Mouse (Mus musculus) cerebral cortex, adult 2 months (tissue): ENCODE measurements around the gene Map3k14.

ENCODE experiments used
- WGBS: fragments of 180-500 bp; shearing (Covaris S2); methylation state at CpG from one replicate; pipeline ENCODE4 v1.1.7; 2018; 5-methylcytosine and 5-hydroxymethylcytosine counted together

Map3k14 gene

DNA sequence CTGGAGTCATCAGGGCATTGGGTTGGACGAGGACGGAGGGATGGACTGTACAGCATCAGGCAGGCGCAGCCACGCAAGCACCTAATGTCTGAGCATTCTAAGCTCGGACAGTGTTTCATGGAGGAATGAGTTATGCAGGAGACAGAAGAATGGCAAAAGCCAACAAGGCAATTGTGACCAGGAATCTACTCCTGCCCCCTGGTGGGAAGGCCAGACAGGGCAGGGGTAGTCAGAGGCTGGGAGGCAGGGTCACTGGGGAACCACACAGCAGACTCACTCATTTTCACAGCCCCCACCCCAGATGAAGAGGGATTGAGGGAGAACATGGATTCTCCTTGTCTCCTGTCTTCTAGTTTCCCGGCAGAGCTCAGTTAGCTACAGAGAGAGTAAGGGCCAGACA, 4.7 kb upstream of the Map3k14 start:
- 78% methylated on average over 6 of the region's 6 CpGs for WGBS

DNA sequence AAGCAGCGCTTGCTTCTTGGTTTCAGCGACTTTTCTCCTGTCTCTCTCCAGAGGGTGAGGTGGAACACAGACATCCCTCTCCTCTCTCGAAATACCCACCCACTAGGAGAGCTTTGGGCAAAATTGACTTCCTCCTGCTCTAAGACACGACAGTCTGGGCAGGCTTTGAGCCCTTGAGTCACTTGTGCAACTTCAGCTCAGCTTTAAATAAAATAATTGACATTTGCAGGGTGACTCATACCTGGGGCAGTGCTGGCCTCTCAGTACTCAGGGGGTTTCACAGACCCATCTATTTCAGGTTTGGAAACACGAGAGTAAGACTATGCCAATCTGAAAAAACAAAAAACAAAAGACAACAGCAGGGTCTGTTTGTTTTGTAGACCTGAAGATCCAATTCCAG, 2.2 kb upstream of the Map3k14 start:
- WGBS = 60% methylated on average over 5 of the region's 5 CpGs

DNA sequence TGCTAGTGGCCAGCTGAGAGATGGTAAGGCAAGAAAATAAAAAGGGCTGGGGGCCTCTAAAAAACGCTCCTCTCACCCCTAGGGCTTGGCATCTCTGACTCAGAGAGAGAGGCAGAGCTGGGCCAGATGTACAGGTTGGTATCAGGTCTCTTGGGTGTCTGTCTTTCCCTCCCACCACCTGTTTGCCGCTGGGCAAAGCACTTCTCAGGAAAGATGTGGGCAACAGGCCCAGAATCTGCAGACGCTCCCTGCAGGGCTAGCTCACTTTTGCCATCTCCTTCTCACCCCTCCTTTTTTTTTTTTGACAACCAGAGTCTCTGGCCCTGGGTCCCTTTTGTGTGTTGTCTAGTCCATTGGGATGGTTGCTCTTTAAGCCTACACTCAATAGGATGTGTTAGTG, 1.6 kb upstream of the Map3k14 start:
- 51% methylated on average over 3 of the region's 3 CpGs for WGBS

DNA sequence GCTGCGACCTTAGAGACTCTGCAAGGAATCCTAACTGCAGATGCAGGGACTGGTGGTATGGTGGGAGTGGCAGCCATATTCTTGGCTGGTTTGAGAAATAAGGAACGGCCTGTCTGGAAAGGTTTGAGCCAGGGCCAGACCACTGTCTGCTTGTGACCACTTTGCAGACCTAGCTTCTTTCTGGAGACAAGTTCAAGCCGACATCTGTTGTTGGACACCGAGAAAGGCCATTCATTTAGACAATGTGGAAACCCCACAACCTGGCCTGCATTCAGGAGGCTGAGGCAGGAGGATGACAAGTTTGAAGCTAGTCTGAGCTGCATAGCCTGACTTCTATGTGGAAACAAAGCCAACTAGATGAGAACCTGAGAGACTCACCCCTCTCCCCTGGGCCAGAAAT, 1.1 kb upstream of the Map3k14 start:
- WGBS = 75% methylated on average over 4 of the region's 4 CpGs

DNA sequence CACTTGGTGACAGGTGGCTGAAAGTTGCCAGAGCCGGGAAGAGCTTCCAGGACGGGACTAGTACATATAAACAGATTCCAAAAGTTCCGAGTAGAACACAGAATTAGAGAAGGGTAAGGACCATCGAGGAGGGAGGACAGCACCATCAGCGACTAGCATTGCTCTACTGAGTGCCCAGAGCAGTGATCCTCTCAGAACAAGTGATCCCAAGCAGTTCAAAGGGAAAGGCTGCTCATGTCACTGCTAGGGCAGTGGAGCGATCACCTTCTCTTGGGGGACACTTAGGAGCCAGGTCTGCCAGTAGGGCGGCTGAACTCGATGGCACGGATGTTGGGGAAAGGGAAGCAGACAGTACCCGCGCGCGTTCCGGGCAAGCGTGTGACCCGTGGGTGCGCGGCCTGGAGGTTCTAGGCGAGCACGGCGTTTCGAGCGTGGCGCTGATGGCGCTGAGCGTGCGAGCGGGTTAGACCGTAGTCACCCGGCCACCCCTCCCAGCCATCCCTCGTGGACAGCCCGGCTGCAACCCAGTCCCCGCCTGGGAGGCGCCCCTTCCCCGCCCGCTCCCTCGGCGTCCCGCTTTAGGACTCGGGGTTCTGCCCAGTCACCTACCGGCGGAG, 435 bp downstream of the Map3k14 start:
- WGBS = under 1% methylated on average over 42 of the region's 42 CpGs

DNA sequence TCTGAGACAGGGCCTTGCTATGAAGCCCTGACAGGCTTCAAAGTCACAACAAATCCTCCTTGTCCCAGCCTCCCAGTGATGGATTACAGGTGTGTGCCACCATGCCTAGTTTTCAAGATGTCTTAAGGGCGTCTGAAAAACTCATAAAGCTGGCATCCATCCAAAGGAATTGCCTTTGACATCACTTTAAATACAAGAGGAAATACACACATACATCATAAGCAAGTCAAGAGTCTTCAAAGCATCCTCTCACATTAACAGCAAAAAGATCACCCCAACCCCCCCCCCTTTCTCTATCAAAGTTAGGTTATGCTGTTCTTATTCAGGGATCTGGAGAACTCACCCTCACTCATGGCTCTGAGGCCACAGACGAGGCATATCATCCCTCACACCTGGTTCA, 1.4 kb downstream of the Map3k14 start:
- WGBS = 66% methylated on average over 2 of the region's 2 CpGs

DNA sequence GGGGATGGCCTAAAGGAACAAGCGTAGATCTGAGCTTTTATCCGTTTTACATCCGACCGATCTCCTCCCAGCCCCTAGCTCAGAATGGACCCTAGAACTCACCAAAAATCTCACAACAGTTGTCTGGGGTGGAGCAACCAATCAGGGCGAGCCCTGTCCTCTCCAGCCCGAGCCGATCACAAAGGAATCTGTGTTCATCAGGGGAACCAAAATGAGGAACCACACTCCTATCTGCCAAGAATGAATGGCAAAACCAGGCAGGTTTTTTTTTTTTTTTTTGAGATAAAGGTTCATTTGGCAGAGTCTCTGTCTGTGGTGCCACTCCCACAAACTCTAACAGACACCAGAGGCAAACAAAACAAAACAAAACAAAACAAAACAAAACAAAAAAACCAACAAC, 2.1 kb downstream of the Map3k14 start:
- 67% methylated on average over 7 of the region's 7 CpGs for WGBS

DNA sequence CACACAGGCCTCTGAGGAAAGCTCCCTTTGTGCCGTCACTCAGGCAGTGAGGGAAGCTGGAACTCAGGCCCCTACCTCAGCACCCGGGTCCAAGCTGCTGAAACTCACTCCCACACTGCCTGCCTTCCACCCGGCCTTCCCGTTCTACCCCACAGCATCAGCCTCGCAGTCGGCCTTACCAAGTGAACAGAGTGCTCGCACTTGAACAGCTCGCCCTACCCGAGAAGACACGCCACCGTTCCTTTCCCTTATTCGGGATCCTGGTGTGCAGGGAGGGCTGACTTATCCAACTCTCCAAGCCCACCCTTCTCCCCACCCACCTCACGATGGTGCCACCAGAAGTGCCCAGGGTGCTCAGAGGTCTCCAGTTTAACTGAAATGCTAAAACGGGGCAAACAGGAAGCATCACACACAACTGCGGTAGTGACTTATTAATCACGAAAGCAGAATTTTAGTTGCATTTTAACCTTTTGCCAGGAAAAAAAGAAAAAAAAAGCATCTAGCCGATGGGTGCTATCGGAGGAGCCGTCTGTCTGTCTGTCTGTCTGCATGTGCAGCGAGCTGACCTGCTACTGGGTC, 2.8 kb downstream of the Map3k14 start:
- WGBS = 72% methylated on average over 20 of the region's 20 CpGs

DNA sequence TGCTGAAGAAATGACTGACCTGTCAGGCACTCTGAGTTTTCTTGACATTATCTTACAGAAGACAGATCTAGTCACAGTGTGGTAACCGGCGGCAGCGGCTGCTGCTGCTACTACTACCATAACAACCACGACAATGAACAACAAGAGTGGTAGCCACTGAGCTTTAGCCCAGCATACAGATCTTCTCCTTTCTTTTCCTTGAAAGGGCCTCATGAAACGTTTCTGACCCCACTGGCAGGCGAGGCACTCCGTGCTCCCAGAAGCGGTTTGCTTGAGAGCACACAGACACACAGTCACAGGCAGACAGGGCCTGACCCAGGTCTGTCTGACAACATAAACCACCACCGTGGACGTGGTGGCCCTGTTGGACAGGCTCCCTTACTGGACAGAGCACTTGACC, 3.7 kb downstream of the Map3k14 start:
- WGBS = 74% methylated on average over 10 of the region's 10 CpGs

DNA sequence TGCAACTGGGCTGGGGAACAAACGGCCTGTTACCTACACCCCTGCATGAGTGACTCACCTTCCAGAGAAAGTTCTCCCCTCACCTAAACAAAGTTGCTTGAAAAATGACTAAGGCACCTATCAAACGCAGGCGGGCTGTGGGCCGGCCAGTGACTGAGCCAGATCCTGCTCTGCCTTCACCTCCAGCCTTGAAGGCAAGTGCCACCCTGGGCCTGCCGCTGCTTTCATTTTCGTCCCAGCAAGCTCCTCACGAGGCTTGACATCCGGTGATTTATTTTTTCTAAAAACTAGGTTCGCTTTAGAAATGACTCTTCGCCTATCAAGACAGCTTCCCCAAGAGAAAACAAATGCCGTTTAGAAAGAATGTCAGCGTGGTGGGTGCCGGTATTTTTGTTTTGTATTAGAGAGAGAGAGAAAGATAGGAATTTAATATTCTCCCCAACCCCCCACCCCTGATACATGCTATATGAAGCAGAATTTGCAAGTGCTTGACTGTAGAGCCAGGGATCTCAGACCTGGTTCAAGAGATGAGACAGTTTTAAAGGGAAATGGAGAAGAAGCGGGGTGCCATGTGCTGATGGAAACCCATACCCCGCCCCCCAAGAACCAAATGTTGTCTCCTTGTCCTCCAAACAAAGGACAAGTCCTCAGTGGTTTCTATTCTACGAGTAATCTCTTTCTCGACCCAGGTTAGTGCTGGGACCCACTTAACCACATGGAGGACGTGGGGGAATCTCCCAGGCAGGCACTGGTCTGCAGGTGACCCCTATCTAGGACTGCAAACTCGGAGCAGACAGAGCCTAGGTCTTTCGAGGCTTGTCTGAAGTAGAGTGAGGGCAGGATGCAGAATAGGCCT, 4.6 kb downstream of the Map3k14 start:
- 71% methylated on average over 20 of the region's 20 CpGs for WGBS

DNA sequence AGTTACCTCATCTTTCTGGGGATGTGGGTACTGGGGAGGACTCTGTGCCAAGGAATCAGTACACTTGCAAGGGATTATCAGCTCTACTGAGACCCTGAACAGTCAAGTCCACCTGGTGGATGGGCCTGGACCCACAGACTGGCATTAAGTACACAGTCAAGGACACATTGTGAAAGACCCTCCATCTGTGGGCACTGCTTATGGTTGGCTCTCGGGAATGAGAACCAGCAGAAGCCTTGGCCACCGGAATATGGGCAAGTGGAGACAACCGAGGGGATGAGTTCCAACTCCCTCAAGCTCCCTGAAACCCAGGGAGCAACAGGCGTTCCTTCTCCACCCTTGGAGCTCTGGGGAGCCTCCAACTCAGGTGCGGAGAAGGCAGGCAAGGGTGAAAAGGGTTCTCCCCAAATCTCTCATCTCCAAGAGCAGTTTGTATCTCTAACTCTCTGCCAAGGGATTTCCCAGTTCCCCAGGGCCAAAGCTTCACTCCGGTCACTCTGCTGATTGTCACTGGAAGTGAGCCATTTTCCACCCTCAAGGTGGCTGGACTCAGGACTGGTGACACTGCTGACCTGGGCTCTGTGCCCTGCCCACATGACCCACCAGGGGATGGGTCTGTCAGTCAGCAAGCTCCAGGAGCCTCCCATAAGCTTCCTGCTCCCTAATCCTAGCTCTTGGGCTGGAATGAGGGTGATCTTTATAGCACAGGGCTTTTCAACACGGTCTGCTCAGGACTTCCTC, 5.4 kb downstream of the Map3k14 start:
- 80% methylated on average over 7 of the region's 7 CpGs for WGBS

DNA sequence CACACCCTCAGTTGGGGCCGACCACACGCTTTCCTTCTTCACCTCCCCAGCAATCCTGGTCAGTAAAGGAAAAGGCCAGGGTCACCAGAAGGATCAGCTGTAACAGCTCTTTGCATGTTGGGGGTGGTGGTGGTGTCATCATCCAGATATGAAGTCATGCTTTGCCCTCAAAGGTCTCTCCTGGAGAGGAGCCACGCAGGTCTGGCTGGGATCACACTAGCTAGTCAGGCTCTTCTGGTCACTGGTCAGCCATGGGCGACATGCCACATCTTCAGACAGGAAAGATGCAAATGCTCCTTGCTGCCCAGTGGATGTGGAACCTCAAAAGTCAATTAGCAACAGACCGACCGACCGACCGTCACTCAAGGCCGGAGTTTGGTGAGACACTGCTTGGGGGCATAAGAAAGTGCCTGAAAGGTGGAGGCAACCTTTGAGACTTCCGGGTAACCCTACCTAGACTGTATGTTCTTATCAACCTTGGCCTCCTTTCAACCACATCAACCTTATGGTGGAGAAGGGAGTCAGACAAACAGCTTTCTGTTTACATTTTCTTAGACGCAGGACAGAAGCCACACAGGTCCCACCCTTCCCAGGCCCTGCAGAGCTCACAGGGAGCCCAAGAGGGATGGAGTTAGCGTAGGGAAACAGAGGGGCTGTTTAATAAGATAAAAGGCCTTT, 6.6 kb downstream of the Map3k14 start:
- 92% methylated on average over 12 of the region's 12 CpGs for WGBS

DNA sequence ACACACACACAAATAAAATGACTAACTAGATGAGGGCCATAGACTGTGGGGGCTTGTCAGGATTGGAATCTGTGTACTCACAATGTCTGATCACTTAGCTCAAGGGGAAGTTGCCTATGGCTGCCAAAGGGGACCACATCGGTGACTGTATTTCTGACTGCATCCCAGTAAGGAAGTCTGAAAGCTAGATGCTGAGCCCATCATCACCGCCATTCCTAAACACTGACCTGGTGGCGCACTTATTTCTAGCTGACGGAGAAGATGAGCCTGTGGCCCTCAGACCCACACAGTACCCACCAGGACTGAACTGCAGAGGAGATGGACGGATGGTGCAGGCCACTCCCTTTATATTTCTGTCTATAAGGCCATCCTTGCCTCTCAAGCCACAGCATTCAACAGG, 7.2 kb downstream of the Map3k14 start:
- 96% methylated on average over 5 of the region's 5 CpGs for WGBS

DNA sequence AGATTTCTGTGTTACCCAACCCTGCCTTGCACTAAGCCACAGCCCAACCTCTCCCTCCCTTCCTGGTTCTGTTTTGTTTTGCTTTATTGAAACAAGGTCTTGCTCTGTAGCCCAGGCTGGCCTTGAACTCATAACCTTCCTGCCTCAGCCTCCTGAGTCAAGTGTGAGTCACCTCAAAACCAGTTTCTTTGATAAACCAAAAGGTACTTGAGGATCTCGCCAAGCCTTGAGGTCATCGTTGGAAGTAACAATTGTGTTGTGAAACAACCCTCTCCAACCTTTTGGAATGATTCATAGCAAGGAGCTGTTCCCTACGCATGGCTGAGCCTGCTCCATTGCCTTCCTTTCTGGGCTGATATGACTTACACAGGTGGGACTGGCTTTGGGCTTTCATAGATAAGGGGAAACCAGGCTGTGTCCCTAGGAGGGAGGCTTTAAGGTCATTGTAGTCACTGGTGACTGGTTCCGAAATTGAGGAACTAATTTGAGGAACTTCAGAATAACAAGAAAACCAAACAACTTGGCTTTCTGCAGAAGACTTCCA, 9.3 kb downstream of the Map3k14 start:
- WGBS = 84% methylated on average over 4 of the region's 4 CpGs

DNA sequence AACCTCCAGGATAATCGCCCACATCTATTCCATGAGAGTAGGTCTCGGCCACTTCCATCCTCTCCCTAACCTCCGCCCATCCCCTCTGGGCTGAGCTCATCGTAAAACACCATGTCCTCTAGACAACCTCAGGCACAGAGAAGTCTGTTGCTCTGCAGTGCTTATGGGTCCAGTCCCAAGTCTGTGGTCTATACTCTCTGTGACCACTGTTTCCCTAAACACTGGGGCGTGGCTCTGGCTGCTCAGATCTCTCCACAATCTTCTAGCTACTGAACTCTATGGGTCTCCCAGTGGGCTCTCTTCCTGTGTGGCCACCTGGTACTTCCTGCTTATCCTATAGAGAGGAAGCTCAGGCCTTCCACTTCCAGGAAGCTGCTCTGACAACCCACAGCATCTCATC, 13.7 kb downstream of the Map3k14 start:
- 93% methylated on average over 5 of the region's 5 CpGs for WGBS

DNA sequence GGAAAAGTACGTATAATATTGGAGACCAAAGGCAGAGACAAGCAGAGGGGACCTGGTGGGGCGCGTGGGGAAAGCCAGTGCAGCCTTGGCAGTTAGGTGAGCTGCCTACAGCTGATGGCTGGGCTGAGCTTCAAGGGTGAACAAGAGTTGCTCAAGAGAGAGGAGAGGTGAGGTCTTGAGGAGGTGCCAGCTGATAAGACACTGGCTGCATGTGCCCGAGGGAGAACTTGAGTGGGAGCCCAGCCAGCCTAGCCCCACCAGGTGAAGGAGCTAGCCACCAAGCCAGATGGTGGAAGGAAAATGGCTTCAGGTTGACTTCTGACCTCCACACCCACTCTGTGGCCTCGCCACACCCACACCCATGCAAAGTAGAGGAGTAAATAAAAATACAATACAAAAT, 14.9 kb downstream of the Map3k14 start:
- WGBS = 93% methylated on average over 5 of the region's 5 CpGs

DNA sequence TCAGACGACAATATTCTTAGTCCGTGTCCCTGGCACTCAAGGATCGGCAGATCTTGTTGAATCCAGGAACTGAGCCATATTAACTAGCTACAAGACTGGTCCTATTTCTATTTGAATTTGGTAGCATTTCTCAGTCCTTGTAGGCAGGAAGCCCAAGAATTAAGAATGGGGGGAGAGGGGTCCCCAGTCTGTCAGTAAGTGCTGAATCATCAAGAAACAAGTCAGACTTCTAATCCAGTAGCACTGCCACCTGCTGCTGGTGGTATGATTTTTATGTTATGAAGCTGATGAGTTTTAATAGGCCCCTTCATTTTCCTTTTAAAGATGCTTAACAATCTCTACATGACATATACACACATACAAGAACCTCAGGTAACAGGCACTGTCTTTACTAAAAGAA, 16.9 kb downstream of the Map3k14 start:
- WGBS = 85% methylated on average over 3 of the region's 3 CpGs

DNA sequence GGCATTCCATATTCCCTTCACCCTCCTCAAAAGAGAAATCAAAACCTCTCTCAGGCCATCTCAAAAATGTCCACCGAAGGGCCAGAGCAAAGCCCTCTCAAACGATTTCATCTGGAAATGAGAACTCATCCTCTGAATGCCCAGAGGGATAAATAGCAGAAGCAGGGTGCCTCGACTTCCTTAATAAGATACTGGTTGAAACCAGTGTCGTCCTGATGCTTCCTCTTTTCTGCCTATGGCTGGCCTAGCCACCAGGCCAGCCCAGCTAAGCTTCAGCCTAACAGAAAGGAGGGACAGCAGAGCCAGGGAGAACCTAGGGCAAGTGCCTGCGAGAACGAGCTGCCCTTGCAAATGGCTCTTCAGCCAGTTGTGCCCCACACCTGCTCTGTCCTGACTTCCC, 17.8 kb downstream of the Map3k14 start:
- WGBS = 71% methylated on average over 6 of the region's 6 CpGs

DNA sequence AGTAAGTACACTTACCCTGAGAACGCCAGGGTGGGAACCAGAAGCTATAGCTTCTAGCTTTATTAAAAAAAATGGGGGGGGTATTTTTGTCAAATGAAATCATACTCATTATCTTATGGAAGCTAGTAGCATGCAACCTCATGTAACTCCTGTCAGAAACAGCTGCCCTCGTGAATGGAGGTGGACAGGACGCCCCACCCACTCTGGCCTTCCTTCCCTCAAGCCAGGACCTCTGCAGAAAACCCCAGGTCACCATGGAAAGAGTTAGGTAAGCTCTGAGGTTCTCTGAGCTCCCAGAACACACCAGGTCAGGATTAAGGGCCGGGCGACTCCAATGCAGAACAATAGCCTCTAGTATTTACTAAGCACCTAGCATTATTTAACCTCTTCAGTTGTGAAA, 18.4 kb downstream of the Map3k14 start:
- WGBS = 80% methylated on average over 5 of the region's 5 CpGs

DNA sequence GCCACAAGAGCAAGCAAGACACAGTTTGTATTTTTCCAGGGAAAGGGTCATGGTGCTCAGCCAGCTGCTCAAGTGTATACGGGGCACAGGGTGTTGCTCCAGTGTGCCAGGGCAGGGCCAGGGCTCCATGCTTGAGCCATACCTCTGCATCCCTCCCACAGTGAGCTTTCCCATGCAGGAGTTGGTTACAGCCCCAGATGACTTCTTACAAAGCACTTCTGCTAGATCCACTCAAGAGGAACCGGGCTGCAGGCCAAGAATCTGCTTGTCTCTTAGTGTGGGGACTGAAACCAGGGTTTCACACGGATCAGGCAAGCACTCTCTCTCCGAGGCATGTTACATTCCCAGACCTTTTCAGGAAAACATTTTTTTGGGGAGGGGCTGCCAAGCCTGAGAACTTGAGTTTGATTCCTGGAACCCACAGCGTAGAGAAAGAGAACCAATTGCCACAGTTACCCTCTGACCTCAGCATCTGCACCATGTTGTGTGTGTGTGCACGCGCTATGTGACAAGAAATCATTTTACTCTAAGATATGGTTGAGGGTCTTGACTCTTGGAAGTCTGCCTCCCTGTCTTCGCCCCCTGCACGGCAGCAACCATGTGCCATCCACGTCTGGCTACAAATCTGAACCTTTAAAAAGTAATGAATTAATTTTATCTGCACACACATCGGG, 19.6 kb downstream of the Map3k14 start:
- 60% methylated on average over 11 of the region's 11 CpGs for WGBS

DNA sequence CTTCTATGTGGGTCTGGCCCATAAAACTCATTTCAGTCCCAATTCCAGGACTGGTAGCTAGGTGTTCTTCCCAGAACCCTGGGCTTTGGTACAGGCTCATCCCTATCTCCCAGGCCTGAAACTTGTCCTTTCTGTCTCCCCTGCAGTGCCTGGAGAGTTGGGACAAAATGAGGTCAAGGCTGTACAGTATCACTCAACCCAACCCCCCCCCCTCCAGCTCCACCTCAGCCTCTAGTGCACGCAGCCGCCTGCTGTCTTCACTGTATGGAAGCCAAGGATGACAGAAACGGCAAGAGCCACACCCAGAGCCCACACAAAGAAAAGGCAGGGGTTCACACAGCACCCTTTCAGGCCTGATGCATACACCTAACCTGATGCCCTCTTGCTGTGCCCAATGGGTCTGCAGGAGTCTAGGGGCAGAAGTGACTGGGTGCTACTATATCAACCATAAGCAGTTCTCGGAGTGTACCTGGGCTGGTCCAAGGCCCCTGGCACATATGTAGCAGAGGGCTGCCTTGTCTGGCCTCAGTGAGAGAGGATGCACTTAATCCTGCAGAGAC, 20.5 kb downstream of the Map3k14 start:
- 33% methylated on average over 4 of the region's 4 CpGs for WGBS
